Mouse (Mus musculus): Measurements from ENCODE around the gene Klhl3. TPM values are rescaled to one million over a fixed set of nuclear protein-coding genes. Genes with fewer than 3 reads are reported as not detected.

Klhl3 gene
- total and polyA plus RNA-seq, 2 experiments from 2014 or later, result 5.6 to 7.4 TPM

GRCm38 (mm10) chr13:58112191-58112590, 1.2 kb downstream of the Klhl3 start:
- WGBS, result 55% methylated on average over 10 of the region's 10 CpGs
- no peaks in the 10 kb centered on the region for H3K9me3 ChIP-seq (replicated peaks; ENCODE audit: control insufficient read depth, low read length)
- peak overlapping the region; percentile 89 for H3K4me2 ChIP-seq (ENCODE audit: low read depth, low read length)
- no peak for TF ChIP-seq CTCF (IDR thresholded peaks at IDR 0.05; ENCODE audit: low read depth)
- no peak for TF ChIP-seq EP300 (IDR thresholded peaks at IDR 0.05; ENCODE audit: low read depth)
- ATAC-seq (ENCODE audit: insufficient read depth, low read depth) (no peak), DNase-seq (ENCODE audit: low spot score) (no peak)
- H3K36me3 ChIP-seq (replicated peaks; ENCODE audit: control insufficient read depth, insufficient read depth, low read length), result no peaks in the 10 kb centered on the region
- H3K4me1 ChIP-seq (ENCODE audit: control insufficient read depth, insufficient read depth), result peaks cover 12% of the 10 kb centered on the region; the same call in 1 of the 2 replicates
- H3K9ac ChIP-seq (replicated peaks; ENCODE audit: low read depth, low read length), result peak overlapping the region; percentile 65
- no peak overlapping the region for H3K27ac ChIP-seq (ENCODE audit: low read depth)
- no peaks in the 10 kb centered on the region for H3K27me3 ChIP-seq (ENCODE audit: control insufficient read depth, insufficient read depth, low read length)
- peak overlapping the region; percentile 56 for H3K4me3 ChIP-seq (ENCODE audit: low read depth, low read length)

GRCm38 (mm10) chr13:58111306-58111705, 2.1 kb downstream of the Klhl3 start:
- ATAC-seq (ENCODE audit: insufficient read depth, low read depth), result no peak
- no peak for DNase-seq (ENCODE audit: low spot score)
- H3K27me3 ChIP-seq (ENCODE audit: control insufficient read depth, insufficient read depth, low read length), result no peaks in the 10 kb centered on the region
- H3K9me3 ChIP-seq (replicated peaks; ENCODE audit: control insufficient read depth, low read length), result no peaks in the 10 kb centered on the region
- 94% methylated on average over 6 of the region's 6 CpGs for WGBS
- no peaks in the 10 kb centered on the region for H3K36me3 ChIP-seq (replicated peaks; ENCODE audit: control insufficient read depth, insufficient read depth, low read length)
- H3K4me3 ChIP-seq (ENCODE audit: low read depth, low read length), result peak overlapping the region; percentile 56; the same call in 1 of the 2 replicates
- TF ChIP-seq EP300 (IDR thresholded peaks at IDR 0.05; ENCODE audit: low read depth), result no peak
- no peak for TF ChIP-seq CTCF (IDR thresholded peaks at IDR 0.05; ENCODE audit: low read depth)
- H3K27ac ChIP-seq (ENCODE audit: low read depth), result no peak overlapping the region
- H3K4me2 ChIP-seq (ENCODE audit: low read depth, low read length), result peak overlapping the region; percentile 89
- peaks cover 12% of the 10 kb centered on the region; the same call in 1 of the 2 replicates for H3K4me1 ChIP-seq (ENCODE audit: control insufficient read depth, insufficient read depth)
- no peak overlapping the region for H3K9ac ChIP-seq (replicated peaks; ENCODE audit: low read depth, low read length)

GRCm38 (mm10) chr13:58090643-58091042, 22.7 kb downstream of the Klhl3 start:
- Histone ChIP-seq H3K27ac (ENCODE audit: low read depth) (no peak overlapping the region), H3K4me2 (ENCODE audit: low read depth, low read length) (no peak overlapping the region)

GRCm38 (mm10) chr13:58084396-58084795, 29.0 kb downstream of the Klhl3 start:
- TF ChIP-seq CTCF (IDR thresholded peaks at IDR 0.05; ENCODE audit: low read depth), result no peak
- ATAC-seq (ENCODE audit: insufficient read depth, low read depth) (no peak), DNase-seq (ENCODE audit: low spot score) (no peak)
- peaks cover 10% of the 10 kb centered on the region for H3K4me1 ChIP-seq (ENCODE audit: control insufficient read depth, insufficient read depth)
- H3K36me3 ChIP-seq (replicated peaks; ENCODE audit: control insufficient read depth, insufficient read depth, low read length), result 0 out of 2 replicates have a peak, but pooled peaks cover 14% of the 10 kb centered on the region
- H3K9ac ChIP-seq (replicated peaks; ENCODE audit: low read depth, low read length), result no peak overlapping the region
- no peak overlapping the region for H3K4me3 ChIP-seq (ENCODE audit: low read depth, low read length)
- 94% methylated on average over 5 of the region's 5 CpGs for WGBS
- no peak overlapping the region for H3K27ac ChIP-seq (ENCODE audit: low read depth)
- no peaks in the 10 kb centered on the region for H3K27me3 ChIP-seq (ENCODE audit: control insufficient read depth, insufficient read depth, low read length)
- no peaks in the 10 kb centered on the region for H3K9me3 ChIP-seq (replicated peaks; ENCODE audit: control insufficient read depth, low read length)
- no peak overlapping the region for H3K4me2 ChIP-seq (ENCODE audit: low read depth, low read length)

More at GRCm38 (mm10) chr13:58090643-58091042, 22.7 kb downstream of the Klhl3 start:
- Histone ChIP-seq H3K36me3 (replicated peaks; ENCODE audit: control insufficient read depth, insufficient read depth, low read length) (peaks cover 6% of the 10 kb centered on the region), H3K4me3 (ENCODE audit: low read depth, low read length) (no peak overlapping the region), H3K4me1 (ENCODE audit: control insufficient read depth, insufficient read depth) (no peaks in the 10 kb centered on the region), H3K27me3 (ENCODE audit: control insufficient read depth, insufficient read depth, low read length) (no peaks in the 10 kb centered on the region), H3K9ac (replicated peaks; ENCODE audit: low read depth, low read length) (no peak overlapping the region), H3K9me3 (replicated peaks; ENCODE audit: control insufficient read depth, low read length) (no peaks in the 10 kb centered on the region)
- DNase-seq (ENCODE audit: low spot score), result no peak
- no peak for ATAC-seq (ENCODE audit: insufficient read depth, low read depth)
- no peak for TF ChIP-seq CTCF (IDR thresholded peaks at IDR 0.05; ENCODE audit: low read depth)
- TF ChIP-seq EP300 (IDR thresholded peaks at IDR 0.05; ENCODE audit: low read depth), result no peak
- 55% methylated on average over 8 of the region's 8 CpGs for WGBS

GRCm38 (mm10) chr13:58083521-58083920, 29.9 kb downstream of the Klhl3 start:
- WGBS, result 73% methylated on average over 11 of the region's 11 CpGs
- Histone ChIP-seq H3K9ac (replicated peaks; ENCODE audit: low read depth, low read length) (no peak overlapping the region), H3K36me3 (replicated peaks; ENCODE audit: control insufficient read depth, insufficient read depth, low read length) (0 out of 2 replicates have a peak, but pooled peaks cover 14% of the 10 kb centered on the region), H3K27ac (ENCODE audit: low read depth) (no peak overlapping the region), H3K4me3 (ENCODE audit: low read depth, low read length) (no peak overlapping the region), H3K27me3 (ENCODE audit: control insufficient read depth, insufficient read depth, low read length) (no peaks in the 10 kb centered on the region), H3K4me2 (ENCODE audit: low read depth, low read length) (no peak overlapping the region), H3K4me1 (ENCODE audit: control insufficient read depth, insufficient read depth) (peaks cover 10% of the 10 kb centered on the region), H3K9me3 (replicated peaks; ENCODE audit: control insufficient read depth, low read length) (no peaks in the 10 kb centered on the region)
- DNase-seq (ENCODE audit: low spot score), result no peak
- TF ChIP-seq CTCF (IDR thresholded peaks at IDR 0.05; ENCODE audit: low read depth) (no peak), EP300 (IDR thresholded peaks at IDR 0.05; ENCODE audit: low read depth) (no peak)
- ATAC-seq (ENCODE audit: insufficient read depth, low read depth), result no peak

- H3K27me3 ChIP-seq (ENCODE audit: control insufficient read depth, insufficient read depth, low read length), result no peaks in the 10 kb centered on the region
- H3K9me3 ChIP-seq (replicated peaks; ENCODE audit: control insufficient read depth, low read length), result no peaks in the 10 kb centered on the region
- H3K4me2 ChIP-seq (ENCODE audit: low read depth, low read length), result no peak overlapping the region
- H3K36me3 ChIP-seq (replicated peaks; ENCODE audit: control insufficient read depth, insufficient read depth, low read length), result 0 out of 2 replicates have a peak, but pooled peaks cover 14% of the 10 kb centered on the region
- peaks cover 15% of the 10 kb centered on the region for H3K4me1 ChIP-seq (ENCODE audit: control insufficient read depth, insufficient read depth)
- no peak for DNase-seq (ENCODE audit: low spot score)
- WGBS, result 56% methylated on average over 5 of the region's 5 CpGs
- TF ChIP-seq EP300 (IDR thresholded peaks at IDR 0.05; ENCODE audit: low read depth) (no peak), CTCF (IDR thresholded peaks at IDR 0.05; ENCODE audit: low read depth) (no peak)
- H3K27ac ChIP-seq (ENCODE audit: low read depth), result no peak overlapping the region
- H3K9ac ChIP-seq (replicated peaks; ENCODE audit: low read depth, low read length), result no peak overlapping the region
- ATAC-seq (ENCODE audit: insufficient read depth, low read depth), result no peak
- H3K4me3 ChIP-seq (ENCODE audit: low read depth, low read length), result no peak overlapping the region
Measured at GRCm38 (mm10) chr13:58083048-58083447, 30.3 kb downstream of the Klhl3 start.

Measured in heart, postnatal 0 days (tissue).